Mouse (Mus musculus) midbrain, embryonic 10.5 days (tissue): ENCODE measurements around the gene Neu1. TPM values are rescaled to one million over a fixed set of nuclear protein-coding genes. Genes with fewer than 3 reads are reported as not detected.

Source experiments
- DNase-seq: peaks from one replicate; pipeline ENCODE4 v3.0.0-alpha.2; 2017; ENCODE audit warnings: low spot score
- H3K27ac ChIP-seq: fragments of 300-500 bp; sonication (generic); replicated peaks from 2 replicates; pipeline ENCODE4 v1.5.1; 2016; ENCODE audit warnings: mild to moderate bottlenecking
- H3K27me3 ChIP-seq: fragments of 300-500 bp; sonication (generic); 2 replicates; pipeline ENCODE4 v1.6.1; 2016; ENCODE audit warnings: low read depth, mild to moderate bottlenecking; ENCODE audit not compliant: poor library complexity, severe bottlenecking
- H3K36me3 ChIP-seq: fragments of 300-500 bp; sonication (generic); 2 replicates; pipeline ENCODE4 v1.6.1; 2016; ENCODE audit warnings: mild to moderate bottlenecking, moderate library complexity
- H3K4me1 ChIP-seq: fragments of 300-500 bp; sonication (generic); 2 replicates; pipeline ENCODE4 v1.6.1; 2016
- H3K4me3 ChIP-seq: fragments of 300-500 bp; sonication (generic); 2 replicates; pipeline ENCODE4 v1.5.1; 2016; ENCODE audit warnings: mild to moderate bottlenecking, moderate library complexity
- H3K9me3 ChIP-seq: fragments of 300-500 bp; sonication (generic); replicated peaks from 2 replicates; pipeline ENCODE4 v1.6.1; 2016; ENCODE audit warnings: mild to moderate bottlenecking
- WGBS: fragments of 180-500 bp; shearing (Covaris S2); methylation state at CpG from one replicate; pipeline ENCODE4 v1.1.7; 2016; 5-methylcytosine and 5-hydroxymethylcytosine counted together
- polyA plus RNA-seq: library from polyadenylated mRNA; unstranded; fragments of >200 nt; fragmentation: Nextera tagmentation; extraction: Ambion mirVana; gene quantifications from 2 replicates; pipeline ENCODE4 v1.2.1, GENCODE M21; 2016

Gene Neu1
- polyA plus RNA-seq, 1 experiment from 2014 or later, result 16.1 TPM

- WGBS, result under 1% methylated on average over 58 of the region's 58 CpGs
- peak; percentile 93 for DNase-seq
- Histone ChIP-seq H3K4me1 (peaks cover 27% of the 10 kb centered on the region), H3K27me3 (no peaks in the 10 kb centered on the region), H3K4me3 (peak within 1 kb of the TSS; percentile 86), H3K36me3 (peaks cover 44% of the 10 kb centered on the region), H3K27ac (peak within 1 kb of the TSS; percentile 99), H3K9me3 (no peaks in the 10 kb centered on the region)
These were observed 50.7 kb downstream of the Neu1 start, which contains the start of gene Lsm2 for GRCm38 (mm10) chr17:34981690-34982180. Lsm2 (plus strand) TSS chr17:34981862.

- 0% methylated on average over 15 of the region's 15 CpGs for WGBS
- Histone ChIP-seq H3K27ac (peak overlapping the region; percentile 99), H3K27me3 (no peaks in the 10 kb centered on the region), H3K4me1 (peaks cover 27% of the 10 kb centered on the region), H3K4me3 (peak overlapping the region; percentile 86), H3K9me3 (no peaks in the 10 kb centered on the region), H3K36me3 (peaks cover 45% of the 10 kb centered on the region)
- no peak for DNase-seq
These were observed 51.3 kb downstream of the Neu1 start for GRCm38 (mm10) chr17:34982328-34982727.

GRCm38 (mm10) chr17:34984218-34984617 is 53.2 kb downstream of the Neu1 start:
- Histone ChIP-seq H3K9me3 (no peaks in the 10 kb centered on the region), H3K36me3 (peaks cover 56% of the 10 kb centered on the region), H3K4me3 (no peak overlapping the region), H3K27ac (no peak overlapping the region), H3K27me3 (no peaks in the 10 kb centered on the region), H3K4me1 (peaks cover 27% of the 10 kb centered on the region)
- WGBS, result 73% methylated on average over 2 of the region's 2 CpGs
- no peak for DNase-seq

Other genes with a start within 250 kb of the Neu1 start
- gene C4b, start 187.4 kb upstream of the Neu1 start, polyA plus RNA-seq, result not detected in 2 replicates
- not detected in 2 replicates for gene Cyp21a1, start 126.7 kb upstream of the Neu1 start, polyA plus RNA-seq
- gene Stk19, start 94.3 kb upstream of the Neu1 start, polyA plus RNA-seq, result 30.2 and 30.6 TPM in 2 replicates
- gene Dxo, start 94.2 kb upstream of the Neu1 start, polyA plus RNA-seq, result 81.2 and 88.1 TPM in 2 replicates
- gene Skiv2l, start 81.0 kb upstream of the Neu1 start, polyA plus RNA-seq, result 57.8 and 62.4 TPM in 2 replicates
- gene Nelfe, start 80.9 kb upstream of the Neu1 start, polyA plus RNA-seq, result 137 and 139 TPM in 2 replicates
- 1.8 and 2.8 TPM in 2 replicates for gene Cfb, start 68.7 kb upstream of the Neu1 start, polyA plus RNA-seq
- 5.8 and 6.1 TPM in 2 replicates for gene Zbtb12, start 51.8 kb upstream of the Neu1 start, polyA plus RNA-seq
- 0.07 TPM in 1 of 2 replicates, not detected in the other for gene Gm20547, start 49.2 kb upstream of the Neu1 start, polyA plus RNA-seq
- 1.3 TPM in 2 replicates for gene C2, start 33.0 kb upstream of the Neu1 start, polyA plus RNA-seq
- 88.0 and 91.9 TPM in 2 replicates for gene Ehmt2, start 32.8 kb upstream of the Neu1 start, polyA plus RNA-seq
- gene Slc44a4, start 16.8 kb upstream of the Neu1 start, polyA plus RNA-seq, result not detected in 2 replicates
- 0.19 TPM in 1 of 2 replicates, not detected in the other for gene Hspa1b, start 28.0 kb downstream of the Neu1 start, polyA plus RNA-seq
- gene Gm20481, start 38.7 kb downstream of the Neu1 start, polyA plus RNA-seq, result 0.27 TPM in 1 of 2 replicates, not detected in the other
- 1.3 and 1.6 TPM in 2 replicates for gene Hspa1a, start 40.9 kb downstream of the Neu1 start, polyA plus RNA-seq
- gene Hspa1l, start 41.5 kb downstream of the Neu1 start, polyA plus RNA-seq, result 0.71 and 0.81 TPM in 2 replicates
- gene Lsm2, start 50.6 kb downstream of the Neu1 start, polyA plus RNA-seq, result 307 and 337 TPM in 2 replicates
- gene Vars, start 69.7 kb downstream of the Neu1 start, polyA plus RNA-seq, result 177 and 210 TPM in 2 replicates
- 0.19 and 0.28 TPM in 2 replicates for gene Vwa7, start 85.3 kb downstream of the Neu1 start, polyA plus RNA-seq
- 7.1 and 7.7 TPM in 2 replicates for gene Sapcd1, start 96.8 kb downstream of the Neu1 start, polyA plus RNA-seq
- gene Msh5, start 115.5 kb downstream of the Neu1 start, polyA plus RNA-seq, result 5.4 and 6.3 TPM in 2 replicates
- gene Clic1, start 118.7 kb downstream of the Neu1 start, polyA plus RNA-seq, result 216 and 217 TPM in 2 replicates
- gene Ddah2, start 127.8 kb downstream of the Neu1 start, polyA plus RNA-seq, result 527 and 597 TPM in 2 replicates
- 0.17 TPM in 2 replicates for gene Ly6g6c, start 134.1 kb downstream of the Neu1 start, polyA plus RNA-seq
- 1.3 TPM in 2 replicates for gene Mpig6b, start 134.9 kb downstream of the Neu1 start, polyA plus RNA-seq
- 0.32 and 0.59 TPM in 2 replicates for gene Ly6g6e, start 145.6 kb downstream of the Neu1 start, polyA plus RNA-seq
- 2.0 and 3.5 TPM in 2 replicates for gene Ly6g6d, start 146.8 kb downstream of the Neu1 start, polyA plus RNA-seq
- gene Ly6g6f, start 154.4 kb downstream of the Neu1 start, polyA plus RNA-seq, result 0.70 and 0.86 TPM in 2 replicates
- 56.7 and 68.5 TPM in 2 replicates for gene Abhd16a, start 158.0 kb downstream of the Neu1 start, polyA plus RNA-seq
- not detected in 2 replicates for gene Ly6g5c, start 177.0 kb downstream of the Neu1 start, polyA plus RNA-seq
- gene Ly6g5b, start 184.2 kb downstream of the Neu1 start, polyA plus RNA-seq, result 0.99 and 1.1 TPM in 2 replicates
- gene Gpank1, start 190.2 kb downstream of the Neu1 start, polyA plus RNA-seq, result 33.4 and 34.5 TPM in 2 replicates
- gene Csnk2b, start 190.8 kb downstream of the Neu1 start, polyA plus RNA-seq, result 299 and 306 TPM in 2 replicates
- gene D17H6S53E, start 195.1 kb downstream of the Neu1 start, polyA plus RNA-seq, result 9.5 and 9.6 TPM in 2 replicates
- gene Apom, start 200.8 kb downstream of the Neu1 start, polyA plus RNA-seq, result 0.53 and 0.66 TPM in 2 replicates
- 56.6 and 67.4 TPM in 2 replicates for gene Bag6, start 203.9 kb downstream of the Neu1 start, polyA plus RNA-seq
- 173 and 198 TPM in 2 replicates for gene Prrc2a, start 233.6 kb downstream of the Neu1 start, polyA plus RNA-seq
- 4.0 and 5.8 TPM in 2 replicates for gene Aif1, start 244.8 kb downstream of the Neu1 start, polyA plus RNA-seq